In genomic region chr1:191808688-191809223, GRCm38 (mm10) we compare ENCODE assay signal across 9 mouse cellular contexts. TPM values are rescaled to one million over a fixed set of nuclear protein-coding genes. Genes with fewer than 3 reads are reported as not detected.
A peak's percentile ranks its signal among the peaks of the same experiment; 100 is the strongest.
DNase-seq lines count a peak whose midpoint lies in the region; ATAC-seq and TF ChIP-seq lines count a peak whose summit lies in the region.
"Had no signal": no experiment of that assay in that cellular context is flagged by ENCODE, and none has a peak within 500 bp of the region (broad histone marks: within the 10 kb centered on the region; RNA-seq: fewer than 3 reads in every experiment).

No protein-coding gene starts in this region.

- TF ChIP-seq EP300 in lung, postnatal 0 days (IDR thresholded peaks at IDR 0.05) = no peak

- peaks cover 12% of the 10 kb centered on the region for H3K4me1 ChIP-seq in heart, embryonic 15.5 days (replicated peaks)
- no peaks in the 10 kb centered on the region for H3K4me1 ChIP-seq in lung, postnatal 0 days (ENCODE audit: insufficient read depth, low read depth, low read length)

- no peak overlapping the region for H3K27ac ChIP-seq in heart, embryonic 15.5 days
- no peak overlapping the region for H3K27ac ChIP-seq in lung, postnatal 0 days (ENCODE audit: low read length)

- intact Hi-C loops in heart, postnatal 25 days (cut with DNase I) = no loop called here

- ATAC-seq in heart, embryonic 15.5 days (replicated peaks; ENCODE audit: insufficient number of reproducible peaks, insufficient read depth, low FRiP score, low read depth) = peak; percentile 27; the same call in 1 of the 2 replicates
- no peak for ATAC-seq in lung, postnatal 0 days

- DNase-seq in heart, postnatal 25 days (ENCODE audit: low spot score) = no peak
- peak; percentile 61 for DNase-seq in NIH3T3 (ENCODE audit: low read depth)
- peak; percentile 91 for DNase-seq in cerebellum, adult 8-10 months
- DNase-seq in layer of hippocampus, postnatal 36 days = peak; percentile 58 to 72
- no peak for DNase-seq in T-cell, adult 2 months (ENCODE audit: low spot score)
- no peak for DNase-seq in lung, postnatal 0 days (ENCODE audit: low spot score)
- no peak for DNase-seq in spleen, postnatal 14 days (ENCODE audit: low spot score in 2 of 2)

- H3K36me3 ChIP-seq in heart, embryonic 15.5 days = no peaks in the 10 kb centered on the region
- H3K36me3 ChIP-seq in lung, postnatal 0 days (ENCODE audit: insufficient read depth, low read length) = no peaks in the 10 kb centered on the region

- H3K4me3 ChIP-seq in heart, embryonic 15.5 days = no peak overlapping the region
- H3K4me3 ChIP-seq in lung, postnatal 0 days (ENCODE audit: low read depth, low read length) = no peak overlapping the region
- H3K4me3 ChIP-seq: erythroblast, embryonic 14.5 days had no signal

- no peak overlapping the region for H3K9ac ChIP-seq in heart, embryonic 15.5 days
- no peak overlapping the region for H3K9ac ChIP-seq in lung, postnatal 0 days (replicated peaks; ENCODE audit: low read depth)

- peaks cover 3% of the 10 kb centered on the region; the same call in 1 of the 2 replicates for H3K9me3 ChIP-seq in heart, embryonic 15.5 days (replicated peaks)
- H3K9me3 ChIP-seq in lung, postnatal 0 days (ENCODE audit: low read length) = no peaks in the 10 kb centered on the region

- no peak for TF ChIP-seq CTCF in lung, postnatal 0 days (IDR thresholded peaks at IDR 0.05)

- no peak overlapping the region for H3K4me2 ChIP-seq in heart, embryonic 15.5 days
- H3K4me2 ChIP-seq in lung, postnatal 0 days (replicated peaks; ENCODE audit: low read depth, low read length) = no peak overlapping the region

- 42% methylated on average over 12 of the region's 12 CpGs for WGBS in heart, embryonic 15.5 days
- WGBS in lung, postnatal 0 days = 54% methylated on average over 12 of the region's 12 CpGs

- H3K27me3 ChIP-seq in heart, embryonic 15.5 days = no peaks in the 10 kb centered on the region
- no peaks in the 10 kb centered on the region for H3K27me3 ChIP-seq in lung, postnatal 0 days (replicated peaks; ENCODE audit: insufficient read depth, low read length)

RNA-seq across cellular contexts. Expression of gene Nek2, which starts 12.5 kb away (rescaled TPM):
- polyA plus RNA-seq in heart, embryonic 15.5 days (2015; fragmentation: Nextera tagmentation; extraction: Ambion mirVana) = 30.9 and 35.4 TPM in 2 replicates
- total RNA-seq in heart, postnatal 25 days (2021) = under 1 TPM; 0.57 to 0.78 TPM
- 1 to 10 TPM; 2.6 to 2.9 TPM for total RNA-seq in layer of hippocampus, postnatal 36 days (2021)
- polyA plus RNA-seq in lung, postnatal 0 days (2015; fragmentation: Nextera tagmentation; extraction: Ambion mirVana) = 4.8 and 5.9 TPM in 2 replicates

Comparison
In these comparisons a context has a peak if more than half of its experiments do, and no peak if none do; other contexts are left out.
1. DNase-seq: peak in NIH3T3 (single experiment), cerebellum, adult 8-10 months (single experiment) and layer of hippocampus, postnatal 36 days (2 of 2); none in heart, postnatal 25 days (single experiment), T-cell, adult 2 months (single experiment), lung, postnatal 0 days (single experiment) and spleen, postnatal 14 days (0 of 2).